ENCODE assay signal across 1 mouse cellular context in the genomic region with DNA sequence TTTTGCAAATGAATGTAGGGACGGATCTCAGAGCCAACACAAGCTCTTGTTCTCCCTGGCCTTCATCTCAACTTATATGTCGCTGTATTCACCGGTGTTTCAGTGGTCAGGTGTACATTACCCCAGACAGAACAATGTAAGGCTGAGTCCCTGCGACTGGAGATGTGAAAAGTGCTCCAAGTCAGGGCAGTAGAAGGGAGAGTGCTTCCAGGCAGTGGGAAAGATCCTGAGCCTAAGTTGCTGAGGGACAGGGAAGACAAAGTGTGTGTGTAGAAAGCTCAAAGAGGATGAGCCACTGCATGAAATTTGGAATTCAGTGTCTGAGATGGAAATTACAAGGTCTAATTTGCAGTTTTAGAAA.
A peak's percentile ranks its signal among the peaks of the same experiment; 100 is the strongest.
TF ChIP-seq lines count a peak whose summit lies in the region.

No protein-coding gene starts in this region.

TF ChIP-seq in CH12.LX, 34 proteins besides CTCF, POLR2A, EP300 and RAD21 (continued from another document):
- TF ChIP-seq CHD1 (IDR thresholded peaks at IDR 0.05; ENCODE audit: low read depth, low read length) (0 out of 2 replicates have a peak, but pooled peaks have one; percentile 82), UBTF (IDR thresholded peaks at IDR 0.05; ENCODE audit: low read depth, low read length) (no peak)
